Mouse (Mus musculus) adrenal gland, postnatal 10 days (tissue): ENCODE data around the gene Akap13. TPM values are rescaled to one million over a fixed set of nuclear protein-coding genes. Genes with fewer than 3 reads are reported as not detected.
"Not testable (repeated sequence)": the region's sequence is repeated elsewhere in the genome, so short reads cannot be mapped to it uniquely, and the experiment has no call there.

Experiments
- DNase-seq: peaks from one replicate; pipeline ENCODE4 v3.0.0; 2021; ENCODE audit warnings: mixed read lengths
- total RNA-seq, 2 experiments: library from RNA; stranded (reverse); gene quantifications; 2 replicates each; pipeline ENCODE4 v1.2.3; 2021

Akap13 gene
- total RNA-seq, 2 experiments from 2014 or later = 54.7 to 66.6 TPM

- DNase-seq = no peak
Observed at GRCm38 (mm10) chr7:75724012-75724411, 268.7 kb downstream of the Akap13 start.

GRCm38 (mm10) chr7:75725899-75726298 lies 270.6 kb downstream of the Akap13 start:
- DNase-seq = no peak

DNA sequence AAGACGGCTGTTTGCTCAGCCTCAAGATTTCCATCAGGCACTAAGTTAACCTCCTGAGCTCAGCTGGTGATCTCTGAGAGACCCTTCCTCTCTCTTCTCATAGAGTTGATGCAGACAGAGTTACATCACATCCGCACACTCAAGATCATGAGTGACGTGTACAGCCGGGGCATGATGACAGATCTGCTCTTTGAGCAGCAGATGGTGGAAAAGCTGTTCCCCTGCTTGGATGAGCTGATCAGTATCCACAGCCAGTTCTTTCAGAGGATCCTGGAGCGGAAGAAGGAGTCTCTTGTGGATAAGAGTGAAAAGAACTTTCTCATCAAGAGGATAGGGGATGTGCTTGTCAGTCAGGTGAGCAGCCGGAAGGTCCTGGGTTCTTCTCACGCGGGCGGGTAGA lies 271.5 kb downstream of the Akap13 start:
- DNase-seq = no peak

- no peak for DNase-seq
Observed at GRCm38 (mm10) chr7:75729652-75730051, 274.3 kb downstream of the Akap13 start.

DNA sequence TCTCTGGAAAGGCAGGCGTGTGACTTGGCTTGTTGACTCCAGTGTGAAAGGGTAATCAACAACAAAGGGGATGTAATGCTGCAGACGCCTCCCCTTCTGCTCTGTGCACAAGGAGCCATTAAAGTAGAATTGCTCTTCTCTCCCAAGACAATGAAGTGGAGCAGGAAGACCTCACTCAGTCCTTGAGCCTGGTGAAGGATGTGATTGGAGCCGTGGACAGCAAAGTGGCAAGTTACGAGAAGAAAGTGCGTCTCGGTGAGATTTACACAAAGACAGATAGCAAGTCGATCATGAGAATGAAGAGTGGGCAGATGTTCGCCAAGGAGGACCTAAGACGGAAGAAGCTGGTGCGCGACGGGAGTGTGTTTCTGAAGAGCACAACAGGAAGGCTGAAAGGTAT lies 274.9 kb downstream of the Akap13 start:
- no peak for DNase-seq

DNA sequence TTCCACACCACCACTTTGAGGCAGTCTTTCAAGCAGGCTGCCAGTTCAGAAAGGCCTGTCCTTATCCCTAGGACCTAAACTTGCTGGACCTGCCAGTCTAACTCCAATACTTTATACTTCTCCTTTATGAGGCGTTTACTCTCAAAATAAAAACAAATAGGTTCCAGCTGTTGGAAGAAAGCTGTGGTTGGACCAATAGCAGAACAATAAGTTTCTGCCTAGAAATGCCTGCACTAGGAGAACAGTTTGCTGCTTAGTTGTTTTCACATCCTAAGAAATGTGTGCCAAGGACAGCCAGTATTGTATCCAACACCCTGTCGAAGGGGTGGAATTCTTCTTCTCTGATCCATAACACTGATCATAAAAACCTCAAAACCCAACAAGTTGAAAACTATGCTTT lies 276.6 kb downstream of the Akap13 start:
- no peak for DNase-seq

GRCm38 (mm10) chr7:75733166-75733565 lies 277.8 kb downstream of the Akap13 start:
- no peak for DNase-seq

DNA sequence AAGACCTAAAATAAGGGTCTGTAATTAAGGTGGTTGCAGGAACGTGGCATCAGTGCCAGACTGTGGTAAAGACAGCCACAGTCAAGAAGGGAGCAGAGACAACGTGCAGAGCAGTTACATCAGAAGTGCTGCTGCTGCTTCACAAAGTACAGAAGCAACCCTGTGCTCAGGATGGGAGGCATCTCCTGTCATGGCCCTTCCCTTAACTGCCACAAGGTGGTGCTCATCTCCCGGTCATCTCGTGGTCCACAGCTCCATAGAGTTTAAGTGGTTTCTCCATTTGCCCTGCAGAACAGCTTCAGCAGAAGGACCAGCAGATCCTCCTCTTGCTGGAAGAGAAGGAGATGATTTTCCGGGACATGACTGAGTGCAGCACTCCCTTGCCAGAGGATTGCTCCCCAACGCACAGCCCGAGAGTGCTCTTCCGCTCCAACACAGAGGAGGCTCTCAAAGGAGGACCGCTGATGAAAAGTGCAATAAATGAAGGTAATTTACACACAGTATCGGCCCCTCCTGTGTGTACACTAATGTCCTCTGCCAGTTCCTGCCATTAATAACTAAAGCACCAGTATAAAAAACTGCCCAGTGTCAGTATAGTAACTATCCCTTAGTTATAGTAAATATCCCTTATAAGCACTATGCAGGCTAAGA lies 283.9 kb downstream of the Akap13 start:
- peak; percentile 72 for DNase-seq

- DNase-seq = peak; percentile 35
Observed at GRCm38 (mm10) chr7:75744528-75744927, 289.2 kb downstream of the Akap13 start.

GRCm38 (mm10) chr7:75744978-75745638 lies 289.8 kb downstream of the Akap13 start:
- no peak for DNase-seq

GRCm38 (mm10) chr7:75745969-75746368 lies 290.6 kb downstream of the Akap13 start:
- not testable (repeated sequence) for DNase-seq

DNA sequence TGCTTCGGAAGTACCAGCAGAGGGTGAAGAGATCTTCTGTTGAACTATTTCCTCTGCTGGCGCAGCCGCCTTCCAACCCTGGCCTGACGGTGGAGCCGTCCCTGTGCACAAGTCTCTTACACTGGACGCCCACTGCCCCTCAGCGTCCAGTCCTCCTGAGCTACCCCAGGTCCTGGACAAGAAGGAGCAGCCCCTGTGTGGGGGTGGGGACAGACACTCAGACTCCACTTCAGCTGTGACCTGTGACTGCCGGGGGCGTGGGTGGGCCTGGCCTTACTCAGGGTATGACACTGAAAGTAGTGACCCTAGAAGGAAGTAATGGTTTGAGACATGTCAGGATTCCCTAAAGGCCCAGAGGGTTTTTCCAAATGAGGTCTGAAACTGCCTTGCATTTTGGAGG lies 295.2 kb downstream of the Akap13 start:
- no peak for DNase-seq

GRCm38 (mm10) chr7:75751161-75751803 lies 295.9 kb downstream of the Akap13 start:
- no peak for DNase-seq

- no peak for DNase-seq
Observed at GRCm38 (mm10) chr7:75752442-75753191, 297.3 kb downstream of the Akap13 start.

DNA sequence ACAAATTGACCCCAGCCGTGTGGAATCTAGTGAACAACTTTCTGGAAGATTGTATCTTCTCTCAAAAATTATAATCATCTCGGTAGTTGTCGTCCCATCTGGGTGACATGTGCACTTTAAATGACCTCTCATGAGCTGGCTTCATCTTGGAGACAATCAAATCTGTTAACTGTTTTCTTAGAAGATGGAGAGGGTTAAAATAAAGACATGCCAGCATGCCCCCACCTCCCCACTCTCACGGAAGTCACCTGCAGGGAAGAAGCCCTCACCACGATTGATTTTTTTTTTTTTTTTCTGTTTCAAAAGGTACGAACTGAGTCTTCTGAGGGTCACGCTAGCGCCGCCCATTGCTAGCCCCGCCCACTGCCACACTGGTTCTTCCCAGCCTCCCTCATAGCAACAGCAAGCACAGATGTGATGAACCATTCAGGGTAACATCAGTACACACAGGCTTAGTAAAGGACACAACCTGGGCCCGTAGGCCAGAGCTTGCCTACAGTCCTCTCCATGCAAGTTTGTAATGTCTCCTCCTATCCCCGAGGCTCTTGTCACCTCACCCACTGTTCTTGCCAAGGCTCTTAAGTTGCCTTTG lies 298.0 kb downstream of the Akap13 start:
- no peak for DNase-seq

DNA sequence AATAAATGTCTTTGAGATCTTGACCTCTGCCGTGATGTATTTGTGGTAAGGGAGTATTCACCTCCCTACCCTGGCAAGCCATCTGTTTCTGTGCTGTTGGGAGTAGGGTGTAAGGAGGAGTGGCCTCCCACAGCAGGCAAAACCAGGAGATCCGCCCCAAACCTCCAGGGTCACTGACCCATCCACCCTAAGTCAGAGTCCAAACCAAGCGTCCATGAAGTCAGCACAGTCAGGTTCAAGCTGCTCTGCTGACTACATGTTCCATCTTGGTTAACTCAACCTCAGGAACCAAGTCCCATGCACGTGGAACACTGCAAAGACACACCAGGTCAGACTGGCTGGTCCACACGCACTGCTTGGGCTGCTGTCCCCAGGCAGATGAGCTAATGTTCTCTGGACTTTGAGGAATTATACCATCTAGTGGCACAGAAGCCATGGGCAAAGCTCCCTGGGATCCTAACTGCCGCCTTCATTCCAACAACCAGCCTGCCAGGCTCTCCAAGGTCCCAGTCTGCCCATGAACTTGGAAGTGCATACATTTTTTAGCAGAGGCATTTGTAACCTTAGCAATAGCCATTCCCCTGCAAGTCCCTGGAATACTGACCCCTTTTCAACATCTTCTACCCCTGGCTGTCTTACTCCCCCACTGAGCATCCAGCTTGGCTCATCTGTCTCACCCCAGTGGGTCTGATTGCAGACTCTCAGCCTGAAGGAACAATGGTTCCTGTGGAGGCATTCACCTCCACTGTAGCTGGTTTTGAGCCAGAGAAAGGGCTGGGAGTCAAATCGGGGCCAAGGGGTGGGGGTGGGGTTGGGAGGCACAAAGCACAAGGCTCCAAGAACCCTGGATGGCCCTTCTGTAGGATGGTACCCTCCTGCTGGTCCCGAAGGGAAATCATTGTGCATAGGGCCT lies 299.5 kb downstream of the Akap13 start:
- DNase-seq = no peak

DNA sequence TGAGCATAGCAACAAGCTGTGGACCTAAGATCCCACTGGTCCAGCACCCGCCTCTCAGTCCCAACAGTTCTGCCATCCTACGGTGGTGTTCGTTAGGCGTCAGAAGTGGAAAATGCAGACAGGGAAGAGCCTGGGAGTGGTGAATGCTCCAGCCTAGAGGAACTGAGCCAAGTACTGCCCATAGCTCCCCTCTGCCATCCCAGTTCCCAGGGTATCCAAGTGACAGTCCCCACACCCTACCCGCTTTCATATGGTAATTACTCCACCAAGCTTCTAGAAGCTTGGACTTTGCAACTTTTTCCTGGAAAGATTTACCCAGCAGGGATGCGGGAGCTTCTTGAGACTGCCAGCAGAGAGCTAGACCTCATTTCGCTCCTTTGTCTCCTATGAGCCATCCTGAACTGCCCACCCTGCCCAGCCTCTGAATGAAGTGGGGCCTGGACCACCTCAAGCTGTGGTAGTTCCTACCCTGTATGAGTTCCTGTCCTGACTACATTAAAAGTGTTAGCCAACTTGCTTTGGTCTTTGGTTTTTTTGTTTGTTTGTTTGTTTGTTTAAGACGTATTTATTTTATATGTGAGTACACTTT lies 300.6 kb downstream of the Akap13 start:
- DNase-seq = no peak

- peak; percentile 41 for DNase-seq
Observed at GRCm38 (mm10) chr7:75759992-75760514, 304.7 kb downstream of the Akap13 start.

GRCm38 (mm10) chr7:75760661-75761319 lies 305.5 kb downstream of the Akap13 start:
- not testable (repeated sequence) for DNase-seq

DNA sequence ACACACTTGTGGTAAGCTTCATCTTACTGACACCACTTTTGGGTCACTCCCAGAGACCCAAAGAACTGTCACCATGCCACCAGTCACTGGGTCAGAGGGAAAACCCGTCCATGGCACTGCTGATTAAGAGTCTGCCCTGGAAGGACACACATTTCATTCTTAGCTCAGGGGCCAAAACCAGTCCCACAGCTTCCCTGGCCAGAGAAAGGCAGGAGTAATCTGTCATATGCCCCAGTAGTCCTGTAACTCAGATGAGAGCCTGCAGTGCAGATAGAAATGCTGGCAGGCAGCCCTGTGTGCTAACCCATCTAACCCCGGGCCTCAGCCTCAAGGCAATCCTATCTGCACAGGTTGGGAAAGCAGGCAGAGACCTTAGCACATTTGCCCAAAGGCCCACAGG lies 306.9 kb downstream of the Akap13 start:
- DNase-seq = peak; percentile 66
